Mouse (Mus musculus) small intestine, adult 10 weeks (tissue): Measurements from ENCODE around the gene Pla2g1b. TPM values are rescaled to one million over a fixed set of nuclear protein-coding genes. Genes with fewer than 3 reads are reported as not detected.

Experiments
- polyA plus RNA-seq: library from polyadenylated mRNA; stranded (reverse); fragments of 350-450 nt; fragmentation: Illumina TruSeq; extraction: RNeasy Lipid Tissue Mini Kit (QIAGEN cat#74804); gene quantifications from one replicate; pipeline ENCODE4 v1.2.3, GENCODE M21; 2014; ENCODE audit warnings: low replicate concordance

Gene Pla2g1b
- 5.7 TPM for polyA plus RNA-seq

GRCm38 (mm10) chr5:115465642-115466420 is at the start of gene Pla2g1b:
Pla2g1b (plus strand) TSS chr5:115466262.

GRCm38 (mm10) chr5:115429359-115430186 is 36.5 kb upstream of the Pla2g1b start, which contains the start of gene Msi1:
Msi1 (plus strand) TSS chr5:115429599.

GRCm38 (mm10) chr5:115483947-115484920 is 18.2 kb downstream of the Pla2g1b start, which contains the start of gene Sirt4:
Sirt4 (minus strand) TSS chr5:115484725.

GRCm38 (mm10) chr5:115506454-115507201 is 40.6 kb downstream of the Pla2g1b start, which contains the start of gene Pxn:
Pxn (plus strand) TSS chr5:115506676.

Other genes starting within 250 kb of the Pla2g1b start
- 1.2 TPM for gene Pop5, start 230.4 kb upstream of the Pla2g1b start, polyA plus RNA-seq
- gene Rnf10, start 193.4 kb upstream of the Pla2g1b start, polyA plus RNA-seq, result 13.1 TPM
- 8.6 TPM for gene Coq5, start 186.6 kb upstream of the Pla2g1b start, polyA plus RNA-seq
- gene Dynll1, start 165.3 kb upstream of the Pla2g1b start, polyA plus RNA-seq, result 273 TPM
- gene Srsf9, start 139.1 kb upstream of the Pla2g1b start, polyA plus RNA-seq, result 24.1 TPM
- 23.9 TPM for gene Gatc, start 125.1 kb upstream of the Pla2g1b start, polyA plus RNA-seq
- gene Triap1, start 125.0 kb upstream of the Pla2g1b start, polyA plus RNA-seq, result 11.4 TPM
- 68.8 TPM for gene Cox6a1, start 117.3 kb upstream of the Pla2g1b start, polyA plus RNA-seq
- 0.93 TPM for gene Msi1, start 36.7 kb upstream of the Pla2g1b start, polyA plus RNA-seq
- 6.2 TPM for gene Sirt4, start 18.5 kb downstream of the Pla2g1b start, polyA plus RNA-seq
- gene Pxn, start 40.4 kb downstream of the Pla2g1b start, polyA plus RNA-seq, result 5.3 TPM
- gene Rplp0, start 93.2 kb downstream of the Pla2g1b start, polyA plus RNA-seq, result 23.6 TPM
- gene Gcn1l1, start 99.0 kb downstream of the Pla2g1b start, polyA plus RNA-seq, result 0.74 TPM
- gene Rab35, start 165.6 kb downstream of the Pla2g1b start, polyA plus RNA-seq, result 11.0 TPM